Mouse (Mus musculus) WW6 (cell line): ENCODE measurements around the gene Wipf1.

Source experiments
- DNase-seq: peaks from one replicate; pipeline ENCODE4 v3.0.0-alpha.2; 2013; ENCODE audit warnings: low read depth, low spot score

Gene Wipf1

GRCm38 (mm10) chr2:73385641-73386355 is 143.7 kb downstream of the Wipf1 start:
- no peak for DNase-seq

GRCm38 (mm10) chr2:73385172-73385571 is 144.4 kb downstream of the Wipf1 start:
- DNase-seq, result no peak

- no peak for DNase-seq
Measured at GRCm38 (mm10) chr2:73380298-73380975, 149.1 kb downstream of the Wipf1 start.

GRCm38 (mm10) chr2:73379656-73380055 is 149.9 kb downstream of the Wipf1 start:
- DNase-seq, result no peak
